Mouse (Mus musculus) heart, embryonic 13.5 days (tissue): ENCODE data around the gene Egfl7. TPM values are rescaled to one million over a fixed set of nuclear protein-coding genes. Genes with fewer than 3 reads are reported as not detected.
A peak's percentile ranks its signal among the peaks of the same experiment; 100 is the strongest.

Experiments
- ATAC-seq: fragments of 200-750 bp; cut with Nextera tagmentation; 2 replicates; pipeline ENCODE4 v1.8.0; 2017; ENCODE audit warnings: moderate TSS enrichment; ENCODE audit not compliant: insufficient number of reproducible peaks, low FRiP score, low TSS enrichment; ENCODE audit errors: extremely low read depth
- H3K27ac ChIP-seq: fragments of 300-500 bp; sonication (generic); replicated peaks from 2 replicates; pipeline ENCODE4 v1.5.1; 2015; ENCODE audit warnings: moderate library complexity, mild to moderate bottlenecking, inconsistent platforms
- H3K27me3 ChIP-seq: fragments of 300-500 bp; sonication (generic); replicated peaks from 2 replicates; pipeline ENCODE4 v1.6.1; 2015; ENCODE audit warnings: mild to moderate bottlenecking, inconsistent platforms
- H3K36me3 ChIP-seq: fragments of 300-500 bp; sonication (generic); 2 replicates; pipeline ENCODE4 v1.6.1; 2015; ENCODE audit warnings: mild to moderate bottlenecking, inconsistent platforms
- H3K4me1 ChIP-seq: fragments of 300-500 bp; sonication (generic); 2 replicates; pipeline ENCODE4 v1.6.1; 2015; ENCODE audit warnings: inconsistent platforms
- H3K4me2 ChIP-seq: fragments of 300-500 bp; sonication (generic); 2 replicates; pipeline ENCODE4 v1.6.1; 2015; ENCODE audit warnings: inconsistent platforms, mild to moderate bottlenecking, moderate library complexity
- H3K4me3 ChIP-seq: fragments of 300-500 bp; sonication (generic); 2 replicates; pipeline ENCODE4 v1.5.1; 2015; ENCODE audit warnings: moderate library complexity, mild to moderate bottlenecking, inconsistent platforms
- H3K9ac ChIP-seq: fragments of 300-500 bp; sonication (generic); 2 replicates; pipeline ENCODE4 v1.6.1; 2015; ENCODE audit warnings: inconsistent platforms, mild to moderate bottlenecking, moderate library complexity
- H3K9me3 ChIP-seq: fragments of 300-500 bp; sonication (generic); 2 replicates; pipeline ENCODE4 v1.6.1; 2016; ENCODE audit warnings: inconsistent platforms
- WGBS: fragments of 180-500 bp; shearing (Covaris S2); methylation state at CpG from one replicate; pipeline ENCODE4 v1.1.7; 2015; ENCODE audit warnings: mixed read lengths; 5-methylcytosine and 5-hydroxymethylcytosine counted together
- polyA plus RNA-seq: library from polyadenylated mRNA; unstranded; fragments of >200 nt; fragmentation: Nextera tagmentation; extraction: Ambion mirVana; gene quantifications from 2 replicates; pipeline ENCODE4 v1.2.1, GENCODE M21; 2015

Gene Egfl7
- polyA plus RNA-seq, 1 experiment from 2014 or later = 170 TPM

- Histone ChIP-seq H3K36me3 (no peaks in the 10 kb centered on the region), H3K4me1 (peaks cover 33% of the 10 kb centered on the region), H3K9ac (peak overlapping the region; percentile 90), H3K4me2 (peak overlapping the region; percentile 90), H3K27me3 (no peaks in the 10 kb centered on the region), H3K9me3 (no peaks in the 10 kb centered on the region), H3K4me3 (peak overlapping the region; percentile 76), H3K27ac (no peak overlapping the region)
- WGBS = 81% methylated on average over 5 of the region's 5 CpGs
- no peak for ATAC-seq
These were observed 22.8 kb downstream of the Egfl7 start for GRCm38 (mm10) chr2:26602631-26603030.

- ATAC-seq = no peak
- H3K9ac ChIP-seq = peak overlapping the region; percentile 90
- peaks cover 34% of the 10 kb centered on the region for H3K4me1 ChIP-seq
- peak overlapping the region; percentile 78 for H3K27ac ChIP-seq
- WGBS = 18% methylated on average over 6 of the region's 6 CpGs
- H3K36me3 ChIP-seq = no peaks in the 10 kb centered on the region
- H3K4me3 ChIP-seq = peak overlapping the region; percentile 76
- no peaks in the 10 kb centered on the region for H3K9me3 ChIP-seq
- peak overlapping the region; percentile 90 for H3K4me2 ChIP-seq
- no peaks in the 10 kb centered on the region for H3K27me3 ChIP-seq
These were observed 23.3 kb downstream of the Egfl7 start for GRCm38 (mm10) chr2:26603159-26603558.

GRCm38 (mm10) chr2:26603720-26604671 lies 24.2 kb downstream of the Egfl7 start, which contains the start of gene Agpat2:
TSS of gene Agpat2 (minus strand) at chr2:26604417.
- H3K9ac ChIP-seq = peak within 1 kb of the TSS; percentile 90
- WGBS = under 1% methylated on average over 95 of the region's 103 CpGs
- H3K27ac ChIP-seq = peak within 1 kb of the TSS; percentile 78
- peak within 1 kb of the TSS; percentile 90 for H3K4me2 ChIP-seq
- ATAC-seq = peak; percentile 56
- no peaks in the 10 kb centered on the region for H3K9me3 ChIP-seq
- peaks cover 34% of the 10 kb centered on the region for H3K4me1 ChIP-seq
- peak within 1 kb of the TSS; percentile 76 for H3K4me3 ChIP-seq
- no peaks in the 10 kb centered on the region for H3K27me3 ChIP-seq
- H3K36me3 ChIP-seq = no peaks in the 10 kb centered on the region

- no peak overlapping the region for H3K9ac ChIP-seq
- peaks cover 37% of the 10 kb centered on the region for H3K4me1 ChIP-seq
- 78% methylated on average over 8 of the region's 8 CpGs for WGBS
- no peak overlapping the region for H3K4me2 ChIP-seq
- no peaks in the 10 kb centered on the region for H3K27me3 ChIP-seq
- no peak overlapping the region for H3K4me3 ChIP-seq
- H3K36me3 ChIP-seq = no peaks in the 10 kb centered on the region
- ATAC-seq = no peak
- H3K27ac ChIP-seq = no peak overlapping the region
- no peaks in the 10 kb centered on the region for H3K9me3 ChIP-seq
These were observed 25.5 kb downstream of the Egfl7 start for GRCm38 (mm10) chr2:26605331-26605730.

GRCm38 (mm10) chr2:26606579-26606978 lies 26.8 kb downstream of the Egfl7 start:
- no peak overlapping the region for H3K4me3 ChIP-seq
- peaks cover 37% of the 10 kb centered on the region for H3K4me1 ChIP-seq
- ATAC-seq = no peak
- no peaks in the 10 kb centered on the region for H3K27me3 ChIP-seq
- H3K9me3 ChIP-seq = no peaks in the 10 kb centered on the region
- peak overlapping the region; percentile 44; the same call in 1 of the 2 replicates for H3K9ac ChIP-seq
- 64% methylated on average over 3 of the region's 3 CpGs for WGBS
- H3K4me2 ChIP-seq = no peak overlapping the region
- H3K36me3 ChIP-seq = no peaks in the 10 kb centered on the region
- peak overlapping the region; percentile 72 for H3K27ac ChIP-seq

- Histone ChIP-seq H3K9ac (peak overlapping the region; percentile 44), H3K27ac (peak overlapping the region; percentile 72), H3K9me3 (no peaks in the 10 kb centered on the region), H3K36me3 (no peaks in the 10 kb centered on the region), H3K4me1 (peaks cover 37% of the 10 kb centered on the region), H3K4me3 (no peak overlapping the region), H3K27me3 (no peaks in the 10 kb centered on the region), H3K4me2 (no peak overlapping the region)
- WGBS = 44% methylated on average over 6 of the region's 6 CpGs
- ATAC-seq = no peak
These were observed 27.5 kb downstream of the Egfl7 start for GRCm38 (mm10) chr2:26607056-26607910.

GRCm38 (mm10) chr2:26608781-26609180 lies 29.0 kb downstream of the Egfl7 start:
- H3K4me1 ChIP-seq = peaks cover 26% of the 10 kb centered on the region
- H3K4me2 ChIP-seq = no peak overlapping the region
- no peak overlapping the region for H3K9ac ChIP-seq
- no peak for ATAC-seq
- H3K27ac ChIP-seq = no peak overlapping the region
- H3K4me3 ChIP-seq = no peak overlapping the region
- no peaks in the 10 kb centered on the region for H3K27me3 ChIP-seq
- H3K36me3 ChIP-seq = no peaks in the 10 kb centered on the region
- H3K9me3 ChIP-seq = no peaks in the 10 kb centered on the region

- Histone ChIP-seq H3K4me2 (no peak overlapping the region), H3K9me3 (no peaks in the 10 kb centered on the region), H3K36me3 (no peaks in the 10 kb centered on the region), H3K27me3 (no peaks in the 10 kb centered on the region), H3K9ac (no peak overlapping the region), H3K4me3 (no peak overlapping the region), H3K4me1 (peaks cover 26% of the 10 kb centered on the region), H3K27ac (no peak overlapping the region)
- ATAC-seq = no peak
These were observed 29.4 kb downstream of the Egfl7 start for GRCm38 (mm10) chr2:26609261-26609661.

- WGBS = 61% methylated on average over 3 of the region's 3 CpGs
- H3K4me2 ChIP-seq = no peak overlapping the region
- no peak for ATAC-seq
- H3K27me3 ChIP-seq = no peaks in the 10 kb centered on the region
- H3K9me3 ChIP-seq = no peaks in the 10 kb centered on the region
- no peak overlapping the region for H3K4me3 ChIP-seq
- peaks cover 21% of the 10 kb centered on the region for H3K4me1 ChIP-seq
- no peak overlapping the region for H3K27ac ChIP-seq
- no peaks in the 10 kb centered on the region for H3K36me3 ChIP-seq
- H3K9ac ChIP-seq = no peak overlapping the region
These were observed 30.7 kb downstream of the Egfl7 start for GRCm38 (mm10) chr2:26610526-26610925.

- Histone ChIP-seq H3K4me1 (peaks cover 19% of the 10 kb centered on the region), H3K4me3 (no peak overlapping the region), H3K27me3 (no peaks in the 10 kb centered on the region), H3K9me3 (no peaks in the 10 kb centered on the region), H3K27ac (no peak overlapping the region), H3K4me2 (no peak overlapping the region), H3K36me3 (no peaks in the 10 kb centered on the region), H3K9ac (no peak overlapping the region)
- no peak for ATAC-seq
These were observed 31.2 kb downstream of the Egfl7 start for GRCm38 (mm10) chr2:26611054-26611453.

- no peak overlapping the region for H3K27ac ChIP-seq
- no peaks in the 10 kb centered on the region for H3K36me3 ChIP-seq
- H3K4me2 ChIP-seq = no peak overlapping the region
- H3K4me1 ChIP-seq = peaks cover 11% of the 10 kb centered on the region
- H3K27me3 ChIP-seq = no peaks in the 10 kb centered on the region
- no peak overlapping the region for H3K9ac ChIP-seq
- no peaks in the 10 kb centered on the region for H3K9me3 ChIP-seq
- no peak overlapping the region for H3K4me3 ChIP-seq
- no peak for ATAC-seq
These were observed 32.1 kb downstream of the Egfl7 start for GRCm38 (mm10) chr2:26611896-26612295.
